ENCODE assay signal across 8 mouse cellular contexts in the genomic region with DNA sequence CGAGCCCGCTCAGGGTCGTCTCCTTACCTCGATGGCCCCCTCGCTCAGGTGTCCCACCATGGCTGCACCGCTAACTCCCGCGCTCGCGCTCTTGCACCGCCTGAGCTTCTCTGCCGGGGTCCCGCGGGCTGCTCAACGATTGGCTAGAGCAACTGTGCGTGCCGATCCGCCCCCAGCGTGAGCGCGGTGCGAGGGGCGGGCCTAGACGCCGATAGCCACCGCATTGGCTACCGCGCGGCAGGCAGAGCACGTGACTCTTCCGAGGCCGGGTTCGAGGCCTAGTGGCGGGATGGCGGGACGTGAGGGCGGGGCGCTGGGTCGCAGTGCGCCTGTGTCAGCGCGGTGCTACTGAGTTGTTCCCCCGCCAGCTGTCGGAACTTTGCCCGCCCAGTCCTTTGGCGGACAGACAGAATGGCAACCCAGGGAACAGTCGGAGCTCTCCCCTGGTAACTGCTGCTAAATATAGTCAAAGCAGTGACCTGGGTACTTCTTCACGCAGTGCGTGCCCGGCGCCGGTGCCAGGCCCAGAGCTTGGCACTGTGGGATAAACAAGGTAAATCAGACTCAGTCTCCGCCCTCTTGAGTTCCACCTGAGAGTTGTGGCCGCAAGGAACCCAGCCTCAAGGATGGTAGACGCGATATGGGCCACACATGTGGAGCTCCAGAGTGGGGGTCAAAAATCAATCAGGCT. TPM values are rescaled to one million over a fixed set of nuclear protein-coding genes. Genes with fewer than 3 reads are reported as not detected.
A peak's percentile ranks its signal among the peaks of the same experiment; 100 is the strongest.
DNase-seq lines count a peak whose midpoint lies in the region; ATAC-seq and TF ChIP-seq lines count a peak whose summit lies in the region.

A gene (minus strand): TSS at position 126 of the 691 bp plus-strand sequence.
A gene (plus strand): TSS at position 235 of the 691 bp plus-strand sequence.

- WGBS in forebrain, embryonic 10.5 days, result under 1% methylated on average over 56 of the region's 56 CpGs
- under 1% methylated on average over 56 of the region's 56 CpGs for WGBS in heart, embryonic 15.5 days
- under 1% methylated on average over 56 of the region's 56 CpGs for WGBS in liver, embryonic 14.5 days (ENCODE audit: insufficient replicate concordance)
- under 1% methylated on average over 56 of the region's 56 CpGs for WGBS in neural tube, embryonic 11.5 days
- WGBS in stomach, postnatal 0 days, result under 1% methylated on average over 56 of the region's 56 CpGs

- peak within 1 kb of the TSS; percentile 87 for H3K9ac ChIP-seq in heart, embryonic 15.5 days
- H3K9ac ChIP-seq in liver, embryonic 14.5 days (replicated peaks), result peak within 1 kb of the TSS; percentile 93
- H3K9ac ChIP-seq in neural tube, embryonic 11.5 days (ENCODE audit: low read length), result peak within 1 kb of the TSS; percentile 75
- H3K9ac ChIP-seq in stomach, postnatal 0 days (ENCODE audit: low read length), result peak within 1 kb of the TSS; percentile 86

- H3K9me3 ChIP-seq in forebrain, embryonic 10.5 days, result no peaks in the 10 kb centered on the region
- no peaks in the 10 kb centered on the region for H3K9me3 ChIP-seq in heart, embryonic 15.5 days (replicated peaks)
- no peaks in the 10 kb centered on the region for H3K9me3 ChIP-seq in liver, embryonic 14.5 days (ENCODE audit: control insufficient read depth, low read length)
- no peaks in the 10 kb centered on the region for H3K9me3 ChIP-seq in neural tube, embryonic 11.5 days (ENCODE audit: control insufficient read depth, low read length)
- H3K9me3 ChIP-seq in stomach, postnatal 0 days (ENCODE audit: control insufficient read depth, low read length), result no peaks in the 10 kb centered on the region

- ATAC-seq in heart, embryonic 15.5 days (replicated peaks; ENCODE audit: insufficient number of reproducible peaks, insufficient read depth, low FRiP score, low read depth), result peak; percentile 99
- ATAC-seq in liver, embryonic 14.5 days (ENCODE audit: insufficient read depth), result peak; percentile 99
- ATAC-seq in neural tube, embryonic 11.5 days (ENCODE audit: insufficient read depth, low FRiP score, low TSS enrichment), result peak; percentile 100
- ATAC-seq in stomach, postnatal 0 days (ENCODE audit: low FRiP score, low TSS enrichment), result peak; percentile 99

- peaks cover 42% of the 10 kb centered on the region for H3K4me1 ChIP-seq in forebrain, embryonic 10.5 days
- H3K4me1 ChIP-seq in heart, embryonic 15.5 days (replicated peaks), result peaks cover 25% of the 10 kb centered on the region
- peaks cover 20 to 24% of the 10 kb centered on the region in 2 experiments for H3K4me1 ChIP-seq in liver, embryonic 14.5 days (replicated peaks; ENCODE audit: control insufficient read depth in 2 of 2, insufficient read depth in 2 of 2, low read length in 1 of 2)
- H3K4me1 ChIP-seq in neural tube, embryonic 11.5 days (ENCODE audit: control insufficient read depth, insufficient read depth, low read length), result peaks cover 7% of the 10 kb centered on the region
- H3K4me1 ChIP-seq in stomach, postnatal 0 days (replicated peaks; ENCODE audit: control insufficient read depth, insufficient read depth), result no peaks in the 10 kb centered on the region; the same call in 1 of the 2 replicates

- H3K27ac ChIP-seq in forebrain, embryonic 10.5 days, result peak within 1 kb of the TSS; percentile 91
- H3K27ac ChIP-seq in heart, embryonic 15.5 days, result peak within 1 kb of the TSS; percentile 92
- peak within 1 kb of the TSS; percentile 56 for H3K27ac ChIP-seq in liver, embryonic 14.5 days
- H3K27ac ChIP-seq in neural tube, embryonic 11.5 days (ENCODE audit: low read depth, low read length), result no peak within 1 kb of the TSS
- peak within 1 kb of the TSS; percentile 85 for H3K27ac ChIP-seq in stomach, postnatal 0 days (replicated peaks)

- peak within 1 kb of the TSS; percentile 82 for H3K4me3 ChIP-seq in forebrain, embryonic 10.5 days
- peak within 1 kb of the TSS; percentile 93 for H3K4me3 ChIP-seq in heart, embryonic 15.5 days
- H3K4me3 ChIP-seq in liver, embryonic 14.5 days (ENCODE audit: insufficient read depth in 1 of 2, low read depth in 2 of 2, low read length in 2 of 2), result peak within 1 kb of the TSS; percentile 88 to 96
- peak within 1 kb of the TSS; percentile 73 for H3K4me3 ChIP-seq in neural tube, embryonic 11.5 days (ENCODE audit: low read depth, low read length)
- peak within 1 kb of the TSS; percentile 78 for H3K4me3 ChIP-seq in stomach, postnatal 0 days (ENCODE audit: low read depth, low read length)

- H3K4me2 ChIP-seq in heart, embryonic 15.5 days, result peak within 1 kb of the TSS; percentile 83
- H3K4me2 ChIP-seq in liver, embryonic 14.5 days (ENCODE audit: low read depth), result peak within 1 kb of the TSS; percentile 73
- H3K4me2 ChIP-seq in neural tube, embryonic 11.5 days (ENCODE audit: low read depth), result peak within 1 kb of the TSS; percentile 73
- peak within 1 kb of the TSS; percentile 78 for H3K4me2 ChIP-seq in stomach, postnatal 0 days (replicated peaks; ENCODE audit: low read depth)

- DNase-seq in CD8-positive naive resting alpha-beta T cell, adult 2 months (ENCODE audit: low read depth in 2 of 2, low spot score in 2 of 2), result peak; percentile 88 to 92
- DNase-seq in c-Kit-positive CD71-negative TER-119-negative erythroid progenitor cells, embryonic 14.5 days (ENCODE audit: low read depth), result peak; percentile 90
- peak; percentile 96 for DNase-seq in forebrain, embryonic 10.5 days (ENCODE audit: extremely low spot score, low spot score)
- DNase-seq in kidney, postnatal 25 days, result peak; percentile 94 to 99
- DNase-seq in liver, embryonic 14.5 days (ENCODE audit: low read depth in 3 of 3, low spot score in 3 of 3), result peak; percentile 90 to 92 (median 91)
- DNase-seq in neural tube, embryonic 11.5 days (ENCODE audit: low spot score), result peak; percentile 99
- peak; percentile 95 for DNase-seq in stomach, postnatal 0 days (ENCODE audit: low spot score)

- peaks cover 24% of the 10 kb centered on the region for H3K36me3 ChIP-seq in forebrain, embryonic 10.5 days (replicated peaks)
- 0 out of 2 replicates have a peak, but pooled peaks cover under 1% of the 10 kb centered on the region for H3K36me3 ChIP-seq in heart, embryonic 15.5 days
- no peaks in the 10 kb centered on the region; the same call in 1 of the 2 replicates for H3K36me3 ChIP-seq in liver, embryonic 14.5 days (replicated peaks; ENCODE audit: control insufficient read depth, insufficient read depth, low read depth)
- no peaks in the 10 kb centered on the region for H3K36me3 ChIP-seq in neural tube, embryonic 11.5 days (ENCODE audit: control insufficient read depth, insufficient read depth, low read length)
- no peaks in the 10 kb centered on the region; the same call in 1 of the 2 replicates for H3K36me3 ChIP-seq in stomach, postnatal 0 days (ENCODE audit: control insufficient read depth, insufficient read depth, low read length)

- 0 out of 2 replicates have a peak, but pooled peaks have one; percentile 12 for TF ChIP-seq CTCF in liver, embryonic 14.5 days (IDR thresholded peaks at IDR 0.05; ENCODE audit: low read depth)
- no peak for TF ChIP-seq CTCF in stomach, postnatal 0 days (IDR thresholded peaks at IDR 0.05; ENCODE audit: low read depth)

- no peak for TF ChIP-seq EP300 in liver, embryonic 14.5 days (IDR thresholded peaks at IDR 0.05; ENCODE audit: low read depth)
- no peak for TF ChIP-seq EP300 in stomach, postnatal 0 days (optimal IDR thresholded peaks at IDR 0.05)

- H3K27me3 ChIP-seq in forebrain, embryonic 10.5 days (ENCODE audit: poor library complexity, severe bottlenecking), result no peaks in the 10 kb centered on the region
- H3K27me3 ChIP-seq in heart, embryonic 15.5 days, result no peaks in the 10 kb centered on the region
- H3K27me3 ChIP-seq in liver, embryonic 14.5 days (ENCODE audit: control insufficient read depth, insufficient read depth, low read length), result no peaks in the 10 kb centered on the region
- no peaks in the 10 kb centered on the region for H3K27me3 ChIP-seq in neural tube, embryonic 11.5 days (ENCODE audit: control insufficient read depth, insufficient read depth, low read length)
- no peaks in the 10 kb centered on the region for H3K27me3 ChIP-seq in stomach, postnatal 0 days (ENCODE audit: control insufficient read depth, insufficient read depth, low read length)

RNA-seq across cellular contexts. Expression of the first gene that starts in this region (rescaled TPM):
- polyA plus RNA-seq in forebrain, embryonic 10.5 days (2016; fragmentation: Nextera tagmentation; extraction: Ambion mirVana), result 194 and 213 TPM in 2 replicates
- 83.6 and 86.2 TPM in 2 replicates for polyA plus RNA-seq in heart, embryonic 15.5 days (2015; fragmentation: Nextera tagmentation; extraction: Ambion mirVana)
- polyA plus RNA-seq in liver, embryonic 14.5 days (2012; rRNA removed), result 29.6 and 55.3 TPM in 2 replicates
- polyA plus RNA-seq in liver, embryonic 14.5 days (2014; fragmentation: Nextera tagmentation; extraction: Ambion mirVana), result 93.2 and 102 TPM in 2 replicates
- polyA plus RNA-seq in neural tube, embryonic 11.5 days (2014; fragmentation: Nextera tagmentation; extraction: Ambion mirVana), result 117 and 123 TPM in 2 replicates
- polyA plus RNA-seq in stomach, postnatal 0 days (2015; fragmentation: Nextera tagmentation; extraction: Ambion mirVana), result 46.0 and 48.0 TPM in 2 replicates

RNA-seq across cellular contexts. Expression of the second gene that starts in this region (rescaled TPM):
- polyA plus RNA-seq in forebrain, embryonic 10.5 days (2016; fragmentation: Nextera tagmentation; extraction: Ambion mirVana), result 18.5 and 20.4 TPM in 2 replicates
- 12.3 and 13.4 TPM in 2 replicates for polyA plus RNA-seq in heart, embryonic 15.5 days (2015; fragmentation: Nextera tagmentation; extraction: Ambion mirVana)
- 1.8 and 2.2 TPM in 2 replicates for polyA plus RNA-seq in liver, embryonic 14.5 days (2012; rRNA removed)
- polyA plus RNA-seq in liver, embryonic 14.5 days (2014; fragmentation: Nextera tagmentation; extraction: Ambion mirVana), result 2.7 and 3.1 TPM in 2 replicates
- 13.4 and 15.9 TPM in 2 replicates for polyA plus RNA-seq in neural tube, embryonic 11.5 days (2014; fragmentation: Nextera tagmentation; extraction: Ambion mirVana)
- polyA plus RNA-seq in stomach, postnatal 0 days (2015; fragmentation: Nextera tagmentation; extraction: Ambion mirVana), result 5.0 and 6.3 TPM in 2 replicates
